Mouse (Mus musculus): ENCODE measurements around the gene Lmbrd2.
A peak's percentile ranks its signal among the peaks of the same experiment; 100 is the strongest.

Lmbrd2 gene

DNA sequence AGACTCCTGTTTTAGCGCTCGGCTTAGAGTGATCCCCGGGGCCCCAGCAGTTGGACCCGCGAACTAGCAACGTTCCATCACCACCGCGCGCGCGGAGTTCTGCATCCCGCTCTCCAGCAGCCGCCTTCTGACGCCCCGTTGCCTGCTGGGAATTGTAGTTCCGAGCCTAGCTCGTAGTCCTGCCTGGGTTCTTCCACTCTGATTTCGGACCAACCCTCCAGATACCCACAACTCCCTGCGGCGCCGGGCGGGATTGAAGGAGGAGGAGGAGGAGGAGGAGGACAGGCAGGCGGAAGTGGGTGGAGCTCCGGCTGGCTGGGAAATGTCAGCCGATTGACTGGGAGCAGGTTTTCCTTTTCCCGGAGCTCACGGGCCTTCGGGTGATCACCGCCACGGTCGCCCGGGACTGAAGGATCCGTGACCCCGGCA is at the start of gene Lmbrd2:
Gene Lmbrd2, plus strand, starts transcription at position 299 of the 429 bp plus-strand sequence.
- DNase-seq, result peak; percentile 95

DNA sequence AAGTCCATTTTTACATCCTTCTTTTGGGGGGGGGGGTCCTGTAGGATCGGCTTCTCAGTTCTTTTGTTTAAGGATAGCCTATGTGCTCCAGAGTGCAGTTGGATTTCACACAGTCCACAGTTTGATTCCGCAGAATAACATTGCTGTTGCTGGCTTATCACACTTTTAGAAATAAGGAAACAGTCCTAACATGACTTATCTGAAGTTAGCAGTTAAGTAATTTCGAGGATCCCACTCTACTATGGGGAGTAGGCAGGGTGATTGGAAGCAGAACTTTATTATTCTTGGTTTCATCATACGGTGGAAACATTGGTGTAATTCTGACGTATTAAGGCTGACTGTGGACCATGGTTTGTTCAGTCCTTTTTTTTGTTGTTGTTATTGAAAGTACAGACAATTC is 49.7 kb upstream of the Lmbrd2 start:
- DNase-seq, result no peak

DNA sequence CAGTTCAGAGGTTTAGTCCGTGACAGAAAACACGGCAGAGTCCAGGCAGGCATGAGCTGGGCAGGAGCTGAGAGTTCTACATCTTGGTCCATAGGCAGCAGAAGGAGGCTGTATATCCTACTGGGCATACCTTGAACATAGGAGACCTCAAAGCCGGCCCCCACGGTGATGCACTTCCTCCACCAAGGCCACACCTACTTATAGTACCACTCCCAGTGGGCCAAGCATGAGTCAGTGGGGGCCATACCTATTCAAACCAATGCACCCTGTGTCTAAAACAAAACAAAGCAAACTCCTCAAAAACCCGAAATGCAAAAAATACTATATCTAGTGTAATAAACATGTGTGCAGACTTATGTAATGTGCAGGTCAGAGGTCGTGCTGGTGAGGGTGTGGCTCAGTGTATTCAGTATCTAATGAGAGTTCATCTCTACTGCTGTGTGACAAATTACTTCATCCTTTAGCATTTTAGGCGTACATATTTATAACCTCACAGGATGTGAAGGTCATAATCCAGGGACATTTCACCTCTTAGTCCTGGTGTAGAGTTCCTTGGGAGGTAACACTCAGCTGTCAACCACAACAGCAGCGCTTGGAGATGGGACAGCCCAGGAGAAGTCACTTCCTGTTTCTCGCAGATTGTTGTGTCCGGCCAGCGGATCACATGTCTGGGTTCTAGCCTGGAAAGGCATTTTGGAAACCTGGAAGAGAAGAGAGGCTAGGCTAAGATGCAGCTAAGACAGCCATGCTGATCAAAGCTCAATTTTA is 46.6 kb upstream of the Lmbrd2 start:
- DNase-seq, result no peak

DNA sequence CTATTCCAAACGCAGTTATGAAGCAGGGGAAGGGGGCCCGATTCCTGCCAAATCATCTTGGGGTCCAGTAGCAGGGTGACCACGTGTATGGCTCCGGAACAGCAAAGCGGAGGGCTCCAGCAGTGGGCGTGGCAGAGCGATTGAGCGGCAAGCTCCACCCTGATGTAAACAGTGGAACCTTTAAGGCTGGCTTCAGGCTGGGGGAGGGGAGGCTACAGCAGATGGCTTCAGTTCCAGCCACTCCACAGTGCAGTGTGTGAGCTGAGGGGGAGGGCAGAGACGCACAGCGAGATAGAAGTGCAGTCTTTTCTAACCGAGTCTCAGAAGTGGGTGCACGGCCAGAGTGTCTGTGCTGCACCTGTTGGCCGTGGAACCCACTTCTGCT is 46.0 kb upstream of the Lmbrd2 start:
- peak; percentile 21 for DNase-seq

DNA sequence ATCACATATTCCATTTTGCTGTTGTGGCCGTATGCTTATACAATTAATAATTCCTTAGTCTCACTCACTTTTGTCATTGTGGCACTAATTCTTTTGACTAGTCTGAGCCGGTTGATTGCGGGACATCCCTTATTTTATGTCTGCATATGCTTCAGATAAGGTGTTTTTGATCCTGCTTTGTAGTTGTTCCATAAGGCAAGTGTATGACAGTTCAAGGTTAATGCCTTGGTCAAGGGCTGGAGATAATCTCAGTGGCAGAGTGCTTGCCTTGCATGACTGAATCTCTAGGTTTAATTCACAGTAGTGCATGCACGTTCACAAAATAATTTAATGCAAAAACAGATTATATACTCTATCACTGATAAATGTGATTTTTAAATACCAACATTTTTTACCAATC is 43.5 kb upstream of the Lmbrd2 start:
- no peak for DNase-seq

DNA sequence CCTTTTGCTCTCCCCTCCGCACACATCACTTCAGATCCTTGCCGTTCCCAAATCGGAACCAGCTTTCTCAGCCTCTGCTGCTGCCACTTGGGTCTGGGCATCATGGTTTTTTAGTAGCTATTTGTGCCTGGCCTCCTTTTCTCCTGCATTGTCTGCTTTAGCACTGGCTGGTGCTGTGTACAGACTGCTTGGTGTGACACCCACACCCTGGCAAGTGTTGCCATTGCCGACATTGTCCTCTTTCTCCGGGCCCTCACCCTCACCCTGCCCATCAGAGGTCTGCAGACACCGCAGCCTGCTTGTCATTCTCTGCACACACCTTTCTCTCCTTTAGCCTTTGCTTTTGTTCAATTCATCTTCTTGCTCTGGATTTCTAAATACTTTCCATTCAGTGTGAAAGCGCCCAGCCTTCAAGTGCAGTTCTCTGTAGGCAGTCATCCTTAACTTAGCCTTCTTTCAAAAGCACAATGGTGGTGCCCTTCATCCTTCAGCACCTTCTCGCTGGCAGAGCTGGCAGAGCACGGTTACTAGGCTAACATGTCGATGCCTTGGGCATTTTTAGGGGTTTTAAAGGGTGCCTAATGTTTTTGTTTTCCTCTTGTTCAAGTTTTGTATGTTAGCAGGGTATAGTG is 39.8 kb upstream of the Lmbrd2 start:
- no peak for DNase-seq

DNA sequence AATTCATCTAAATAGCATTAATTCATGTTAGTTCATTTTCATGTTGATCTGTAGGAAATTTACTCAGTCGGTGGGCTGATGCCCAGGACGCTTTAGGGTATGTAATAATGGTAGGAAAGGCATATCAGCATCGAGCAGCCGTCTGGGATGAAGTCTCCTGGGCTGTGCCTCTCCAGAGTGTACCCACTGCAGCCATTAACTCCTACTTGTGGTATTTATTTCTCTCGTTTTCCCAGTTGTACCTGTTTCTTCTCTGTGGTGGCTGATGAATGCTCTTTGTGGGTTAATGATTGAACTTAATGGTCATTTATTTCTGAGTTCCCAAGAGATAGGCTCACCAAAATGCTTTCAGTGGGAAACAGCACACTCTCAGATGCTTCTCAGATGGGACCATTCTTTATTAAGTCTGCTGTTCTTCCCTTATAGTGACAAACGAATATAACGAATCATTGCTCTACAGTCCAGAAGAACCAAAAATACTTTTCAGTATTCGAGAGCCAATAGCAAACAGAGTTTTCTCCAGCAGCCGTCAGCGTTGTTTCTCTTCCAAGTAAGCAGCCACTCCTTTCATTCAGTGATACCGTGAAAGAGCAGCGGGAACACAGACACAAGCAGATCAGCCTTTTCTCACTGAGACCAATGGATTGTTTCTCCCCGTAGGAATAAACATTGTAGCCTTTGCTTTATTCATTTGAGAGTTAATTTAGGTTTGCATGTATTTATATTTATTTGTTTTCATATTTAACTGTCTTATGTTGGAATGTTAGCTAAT is 33.9 kb upstream of the Lmbrd2 start:
- no peak for DNase-seq

DNA sequence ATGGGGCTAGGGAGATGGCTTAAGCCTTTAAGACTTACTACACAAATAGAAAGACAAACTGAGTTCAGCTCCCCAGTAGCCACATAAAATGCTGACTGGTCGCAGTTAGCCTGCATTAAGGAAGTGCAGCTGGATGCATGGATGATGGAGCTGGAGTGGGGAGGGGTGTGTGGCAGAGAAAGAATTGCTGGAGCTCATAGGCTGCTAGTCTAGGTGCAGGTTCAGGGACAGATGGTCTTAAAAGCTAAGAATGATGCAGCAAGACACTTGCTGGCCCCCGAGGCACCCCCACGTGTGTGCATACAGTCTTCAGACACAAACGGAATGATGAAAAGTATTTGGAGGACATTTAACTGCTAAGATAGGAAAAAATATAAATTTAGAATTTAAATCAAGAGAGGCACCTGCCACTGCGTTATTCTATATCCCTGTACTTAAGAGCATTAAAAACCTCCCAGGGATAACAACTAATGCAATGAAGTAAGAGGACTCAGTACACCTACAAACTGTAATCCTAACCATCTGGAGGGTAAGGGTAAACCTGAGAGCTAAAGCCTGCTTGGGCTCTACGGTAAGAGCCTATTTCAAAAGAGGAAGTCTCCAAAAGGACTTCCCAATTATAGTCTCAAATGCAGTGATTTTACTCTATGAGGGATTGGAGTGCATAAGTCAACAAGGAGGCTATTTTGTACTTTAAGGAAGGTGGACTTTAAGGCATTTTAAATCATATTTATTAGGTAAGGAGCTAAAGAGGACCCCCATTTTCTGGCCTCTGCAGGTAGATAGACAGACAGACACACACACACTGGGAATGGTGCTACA is 29.6 kb upstream of the Lmbrd2 start:
- no peak for DNase-seq

DNA sequence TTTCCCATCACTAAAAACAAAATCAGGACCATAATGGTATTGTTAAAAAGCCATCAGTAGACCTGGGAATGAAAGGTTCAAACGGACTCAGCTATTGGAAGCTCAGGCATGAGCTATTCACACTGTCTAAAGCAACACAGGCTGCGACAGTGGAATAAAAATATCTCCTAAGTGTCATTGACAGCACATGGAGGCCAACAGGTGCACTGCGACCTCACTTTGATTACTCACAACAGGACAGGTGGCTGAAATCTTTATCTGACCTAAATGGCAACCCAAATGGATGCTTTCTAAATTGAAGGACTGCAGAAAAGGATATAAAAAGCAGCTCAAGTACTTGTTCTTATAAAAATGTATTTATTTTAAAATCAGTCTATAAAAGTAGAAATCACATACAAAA is 28.7 kb upstream of the Lmbrd2 start:
- no peak for DNase-seq

DNA sequence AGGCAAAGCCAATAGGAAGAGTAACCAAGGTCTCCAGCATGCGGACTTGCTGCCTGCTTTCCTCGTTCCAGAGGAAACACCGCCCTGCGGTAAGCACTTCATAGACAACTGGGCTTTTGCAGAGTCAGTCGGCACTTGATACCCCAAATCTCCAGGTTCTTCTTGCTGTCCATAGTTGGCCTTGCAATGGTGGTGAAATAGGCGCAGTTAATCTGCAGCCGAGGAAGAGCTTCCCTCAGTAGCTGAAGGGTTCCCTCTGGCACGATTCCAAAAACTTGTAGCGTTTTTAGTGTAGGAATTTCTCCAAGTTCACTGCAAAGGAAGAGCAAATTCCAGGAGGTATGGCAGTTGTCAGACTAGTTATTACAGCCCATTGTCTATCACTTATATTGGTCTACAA is 26.8 kb upstream of the Lmbrd2 start:
- DNase-seq, result no peak

DNA sequence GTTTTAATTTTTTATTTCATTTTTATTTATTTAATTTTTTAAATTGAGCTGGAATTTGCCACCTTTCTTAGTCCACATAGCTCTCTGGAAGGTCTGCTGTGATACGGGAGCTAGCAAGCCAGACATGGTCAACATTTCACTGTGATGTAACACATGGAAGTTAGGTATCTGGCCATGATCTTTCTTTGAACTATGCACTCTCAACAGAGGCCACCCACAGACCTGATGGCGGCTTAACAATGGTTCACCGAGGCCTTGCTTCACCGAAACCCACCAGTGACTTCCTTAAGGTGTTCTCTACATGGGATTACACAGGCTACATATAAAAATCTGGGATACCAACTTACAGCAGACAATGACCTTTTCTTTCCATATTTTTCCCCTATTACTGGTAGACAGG is 26.2 kb upstream of the Lmbrd2 start:
- no peak for DNase-seq

DNA sequence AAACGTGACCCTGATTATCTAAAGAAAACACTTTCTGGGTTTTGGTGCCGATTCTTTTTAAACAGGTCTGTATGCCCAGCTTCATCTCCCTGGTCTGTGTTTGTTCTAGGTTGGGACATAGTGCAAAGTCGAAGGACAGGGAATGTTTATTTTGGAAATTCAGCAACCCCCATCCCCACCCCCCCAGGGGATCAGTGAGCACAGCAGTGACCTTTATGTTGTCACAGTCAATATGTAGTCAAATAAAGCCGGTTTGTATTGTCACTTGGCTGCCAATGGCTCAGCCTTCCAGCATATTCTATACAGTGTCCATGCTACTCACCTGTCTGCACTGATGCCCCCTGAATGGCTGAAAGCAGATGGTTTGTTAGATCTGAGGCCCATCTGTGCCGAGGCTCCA is 25.8 kb upstream of the Lmbrd2 start:
- DNase-seq, result no peak

DNA sequence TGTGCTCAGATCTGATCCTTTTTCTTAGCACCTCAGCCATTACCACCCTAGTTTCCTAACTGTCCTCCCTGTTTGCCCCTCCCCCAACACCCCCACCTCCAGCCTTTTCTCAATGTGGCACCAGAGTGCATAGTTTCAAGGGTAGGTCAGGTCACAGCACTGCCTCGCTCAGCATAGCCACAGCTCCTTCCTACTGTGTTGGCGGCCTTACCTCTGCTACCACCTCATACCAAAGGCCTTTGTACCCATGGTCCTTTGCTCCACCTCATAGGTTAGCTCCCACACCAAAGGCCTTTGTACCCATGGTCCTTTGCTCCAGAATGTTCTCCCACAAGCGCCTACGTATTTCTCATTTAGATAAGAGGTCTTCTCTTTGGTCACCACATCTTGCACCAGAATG is 21.5 kb upstream of the Lmbrd2 start:
- no peak for DNase-seq

DNA sequence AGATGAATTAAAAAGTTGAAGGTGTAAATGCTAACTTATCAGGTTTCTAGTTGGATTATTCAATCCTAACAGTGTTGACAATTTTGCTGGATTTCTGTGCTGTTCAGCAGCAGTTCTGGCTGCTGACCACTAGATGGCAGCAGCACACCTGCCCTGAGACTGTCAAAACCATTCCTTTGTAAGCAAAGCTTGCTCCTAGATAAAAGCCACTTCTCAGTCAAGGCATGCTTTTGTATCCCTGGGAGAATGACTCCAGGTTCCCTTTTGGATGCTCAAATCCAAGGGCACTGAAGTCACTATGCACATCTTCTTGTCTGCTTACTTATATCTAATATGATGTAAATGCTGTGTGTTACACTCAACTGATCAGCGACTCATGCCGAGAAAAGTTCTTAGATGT is 20.3 kb upstream of the Lmbrd2 start:
- DNase-seq, result peak; percentile 33

DNA sequence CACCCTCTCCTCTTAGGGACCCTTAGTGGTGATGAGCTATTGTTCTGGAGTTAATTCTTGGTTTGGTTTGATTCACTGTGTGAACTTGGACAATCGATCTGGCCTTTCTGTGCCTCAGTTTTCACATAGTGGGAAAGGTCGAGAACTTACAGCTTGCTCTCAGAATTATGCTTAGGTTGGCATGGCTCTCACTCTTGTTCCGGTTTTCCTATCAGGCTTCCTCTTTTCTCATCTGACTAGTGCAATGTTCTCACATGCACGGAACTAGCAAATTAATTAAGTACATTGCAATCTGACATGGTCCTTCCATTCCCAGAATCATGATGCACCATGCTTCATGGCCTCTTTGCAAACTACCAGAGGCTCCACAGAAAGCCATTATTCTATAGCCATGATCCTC is 17.4 kb upstream of the Lmbrd2 start:
- no peak for DNase-seq

DNA sequence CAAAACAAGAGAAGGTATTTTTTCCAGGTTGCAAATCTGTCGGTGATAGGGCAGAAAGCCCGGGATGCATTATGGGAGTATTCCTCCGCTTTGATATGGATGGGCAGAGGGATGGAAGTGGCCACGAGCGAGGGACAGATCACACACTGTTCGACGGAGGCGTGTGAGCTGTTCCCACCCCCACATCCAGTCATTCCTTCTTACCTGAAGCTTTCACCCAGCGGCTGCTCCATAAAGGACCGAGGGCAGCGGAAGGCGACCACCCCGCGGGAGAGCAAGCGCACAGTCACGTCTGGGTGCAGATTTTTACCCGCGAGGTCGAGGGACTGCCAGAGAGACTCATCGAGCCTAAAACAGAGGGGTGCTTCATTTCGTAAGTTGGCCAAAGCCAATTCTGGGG is 15.5 kb upstream of the Lmbrd2 start:
- no peak for DNase-seq

DNA sequence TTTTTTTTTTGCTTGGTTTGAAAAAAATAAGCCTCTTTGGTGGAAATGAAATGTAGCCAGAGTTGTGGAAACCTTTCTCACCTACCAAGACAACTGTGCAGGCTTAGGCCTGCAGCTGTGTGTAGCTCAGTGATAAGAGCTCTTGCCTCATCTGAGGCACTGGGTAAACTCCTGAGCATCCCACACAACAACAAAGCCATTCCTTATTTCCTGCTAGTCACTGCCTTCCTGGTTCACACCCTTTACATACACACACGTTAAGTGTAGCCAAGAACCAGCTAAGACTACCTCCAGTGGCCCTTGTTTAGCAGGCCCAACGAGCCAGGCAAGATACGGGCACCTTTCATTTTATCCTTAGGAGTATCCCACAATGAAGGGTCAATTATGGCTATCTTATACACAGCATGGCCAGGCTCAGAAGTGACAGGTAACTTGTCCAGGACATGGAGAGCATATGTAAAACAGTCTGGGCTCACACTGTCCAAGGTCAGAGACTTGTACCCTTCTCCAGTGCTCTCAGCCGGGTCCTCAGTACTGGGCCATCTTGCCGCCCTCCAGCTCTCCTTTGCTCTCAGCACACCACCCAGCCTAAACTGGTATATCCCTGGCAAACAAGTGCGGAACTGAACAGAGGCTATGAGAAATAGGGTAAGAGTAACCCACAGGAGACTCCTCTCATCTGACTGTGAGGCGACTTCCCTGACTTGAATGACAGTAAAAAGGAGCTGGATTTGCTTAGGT is 13.1 kb upstream of the Lmbrd2 start:
- no peak for DNase-seq

DNA sequence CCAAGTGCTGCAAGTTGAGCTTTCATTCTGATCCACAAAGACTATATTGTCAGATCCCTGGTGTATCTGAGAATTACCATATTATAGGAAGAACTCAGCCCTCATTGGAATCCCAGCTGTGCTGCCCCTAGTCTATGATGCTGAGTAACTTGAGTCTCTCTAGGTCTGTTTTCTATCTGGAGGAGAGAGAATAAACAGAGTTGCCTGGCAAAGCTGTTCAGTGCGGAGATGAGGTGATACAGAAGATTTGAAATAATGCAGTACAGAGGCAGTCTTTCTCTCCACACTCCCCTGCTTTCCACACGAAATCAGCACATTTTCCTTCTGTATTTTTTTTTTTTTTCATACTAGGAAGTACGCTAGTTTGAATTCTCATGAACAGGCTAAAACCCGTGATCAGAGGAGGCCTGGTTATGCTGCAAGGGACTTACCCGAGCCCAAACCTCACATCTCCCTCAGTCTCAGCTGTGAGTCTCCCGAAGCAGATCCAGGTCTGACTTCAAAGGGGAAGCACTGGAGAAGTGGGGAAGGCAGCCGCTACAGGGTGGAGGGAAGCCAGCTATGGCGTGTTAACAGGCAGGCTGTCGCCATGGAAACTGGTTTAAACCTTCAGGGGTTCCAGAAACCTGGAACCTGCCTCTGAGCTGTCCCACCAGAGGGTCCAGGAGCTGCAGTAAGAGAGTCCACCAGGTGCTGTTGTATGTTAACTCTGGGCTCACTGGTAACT is 9.4 kb upstream of the Lmbrd2 start:
- no peak for DNase-seq

DNA sequence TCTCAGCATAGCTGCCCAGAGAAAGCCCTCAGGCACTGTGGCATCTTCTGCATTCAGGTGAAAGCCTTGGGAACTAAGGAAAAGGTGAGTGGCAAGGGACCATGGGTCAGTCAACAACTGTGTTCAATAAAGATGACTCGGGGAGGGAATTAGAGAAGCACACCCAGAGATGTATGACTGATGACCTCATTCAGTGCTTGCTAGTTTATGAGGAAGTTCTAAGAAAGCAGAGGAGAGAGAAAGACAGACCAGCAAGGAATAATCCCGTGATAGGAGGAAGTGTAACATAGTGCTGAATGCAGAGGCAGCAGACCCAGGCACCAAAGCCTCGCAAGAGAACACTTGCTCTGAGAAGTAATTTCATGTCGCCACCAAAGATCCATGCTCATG is 8.9 kb upstream of the Lmbrd2 start:
- no peak for DNase-seq

DNA sequence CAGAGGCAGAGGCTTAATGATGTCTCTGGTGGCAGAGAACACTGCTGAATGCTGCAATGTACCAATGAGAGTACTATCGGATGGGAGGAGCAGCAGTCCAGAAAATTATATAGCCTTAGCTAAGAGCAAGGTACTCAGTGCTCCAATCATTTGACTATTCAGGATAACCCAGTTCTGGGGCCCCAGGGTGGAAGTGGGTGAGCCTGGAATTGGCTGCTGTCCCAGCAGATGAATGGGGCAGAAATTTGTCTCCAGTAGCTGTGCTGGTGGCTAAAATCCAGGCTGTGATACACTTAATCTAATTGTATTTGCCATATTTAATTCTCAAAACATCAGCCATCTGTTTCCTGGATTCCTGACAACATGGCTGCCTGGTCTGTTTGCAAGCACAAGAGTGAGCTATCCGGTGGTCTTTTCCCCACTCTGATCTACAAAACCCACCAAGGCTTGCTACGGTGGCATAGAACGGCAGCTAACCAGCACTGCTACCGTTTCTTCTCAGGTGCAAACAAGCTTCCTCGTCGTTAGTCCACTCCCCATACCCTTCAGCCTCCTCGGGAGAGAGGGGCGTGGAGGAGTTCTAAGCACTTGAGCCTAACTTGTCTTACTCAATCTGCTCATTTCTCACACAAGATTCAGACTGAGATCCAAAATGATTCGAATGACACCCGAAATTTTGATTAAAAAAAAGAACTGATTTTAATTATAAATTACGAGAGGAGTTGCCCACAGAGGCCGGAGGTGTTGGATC is 7.5 kb upstream of the Lmbrd2 start:
- peak; percentile 30 for DNase-seq
